Mouse (Mus musculus) bone marrow macrophage, adult 2 months (primary cell): ENCODE measurements at regions not wholly inside any gene's neighbourhood (a gene's known extent, or its start where the extent isn't known, plus 50 kb on each side); places are given as distances from the start of the nearest gene placed in this dataset.

Source experiments
- CTCF ChIP-seq: IDR thresholded peaks from 2 replicates; pipeline ENCODE4 v1.5.1; 2012; ENCODE audit warnings: low read depth, mild to moderate bottlenecking, low read length, moderate library complexity
- POLR2A ChIP-seq: IDR thresholded peaks from 2 replicates; pipeline ENCODE4 v1.6.1; 2012; ENCODE audit warnings: mild to moderate bottlenecking, low read depth, low read length, borderline replicate concordance

- no peak for TF ChIP-seq POLR2A
- no peak for TF ChIP-seq CTCF
These were observed 181.2 kb downstream of the Mreg start for GRCm38 (mm10) chr1:72030763-72031405.
